Mouse (Mus musculus) heart, adult 2 months (tissue): ENCODE measurements around the gene Top3a. TPM values are rescaled to one million over a fixed set of nuclear protein-coding genes. Genes with fewer than 3 reads are reported as not detected.

Experiments used
- DNase-seq, 2 experiments: peaks; one replicate each; pipeline ENCODE4 v3.0.0; 2021
- H3K27ac ChIP-seq: fragments of 200-600 bp; 2 replicates; pipeline ENCODE4 v1.8.1; 2022
- H3K27me3 ChIP-seq: fragments of 200-500 bp; 2 replicates; pipeline ENCODE4 v1.6.1; 2012; ENCODE audit warnings: mild to moderate bottlenecking, low read length, inconsistent platforms, mixed read lengths; ENCODE audit not compliant: control insufficient read depth, insufficient read depth
- H3K36me3 ChIP-seq: fragments of 200-500 bp; 2 replicates; pipeline ENCODE4 v1.6.1; 2012; ENCODE audit warnings: low read length, inconsistent platforms; ENCODE audit not compliant: control insufficient read depth, insufficient read depth
- H3K4me1 ChIP-seq: fragments of 200-500 bp; 2 replicates; pipeline ENCODE4 v1.6.1; 2011; ENCODE audit warnings: low read length; ENCODE audit not compliant: control insufficient read depth, insufficient read depth
- H3K4me3 ChIP-seq: fragments of 200-600 bp; 2 replicates; pipeline ENCODE4 v1.8.1; 2022
- H3K79me2 ChIP-seq: fragments of 200-500 bp; replicated peaks from 2 replicates; pipeline ENCODE4 v1.6.1; 2012; ENCODE audit warnings: mild to moderate bottlenecking, inconsistent platforms, low read length, moderate library complexity, mixed read lengths; ENCODE audit not compliant: control insufficient read depth, insufficient read depth
- H3K9ac ChIP-seq: fragments of 200-500 bp; 2 replicates; pipeline ENCODE4 v1.6.1; 2012; ENCODE audit warnings: low read depth, mild to moderate bottlenecking, control low read depth, inconsistent platforms, low read length, mixed read lengths
- CTCF ChIP-seq: fragments of 200-600 bp; IDR thresholded peaks from 2 replicates; pipeline ENCODE4 v1.8.1; 2022; ENCODE audit warnings: antibody characterized with exemption, mild to moderate bottlenecking, moderate library complexity
- EP300 ChIP-seq: fragments of 200-500 bp; IDR thresholded peaks from 2 replicates; pipeline ENCODE4 v1.6.1; 2011; ENCODE audit warnings: low read depth, low read length, control low read depth; ENCODE audit not compliant: insufficient read depth
- POLR2A ChIP-seq: fragments of 200-500 bp; IDR thresholded peaks from 2 replicates; pipeline ENCODE4 v1.6.1; 2011; ENCODE audit warnings: mild to moderate bottlenecking, low read depth, low read length, control low read depth; ENCODE audit not compliant: insufficient read depth
- WGBS: fragments of 180-500 bp; shearing (Covaris S2); methylation state at CpG from one replicate; pipeline ENCODE4 v1.1.7; 2018; 5-methylcytosine and 5-hydroxymethylcytosine counted together
- intact Hi-C: fragments of 180-260 bp; cut with DNase I; formaldehyde crosslinking; loops from one replicate; pipeline ENCODE4 v1.15.1; 2025
- polyA plus RNA-seq: library from polyadenylated mRNA; depleted of rRNA; stranded (reverse); fragments of >200 nt; gene quantifications from 2 replicates; pipeline ENCODE4 v1.2.3, GENCODE M21; 2012
- total RNA-seq, 2 experiments: library from RNA; stranded (reverse); gene quantifications; 2 replicates each; pipeline ENCODE4 v1.2.3; 2021

Gene Top3a
- total and polyA plus RNA-seq, 3 experiments, result 3.4 to 4.6 (median 3.7) TPM

- Histone ChIP-seq H3K4me3 (no peak overlapping the region), H3K4me1 (no peaks in the 10 kb centered on the region; the same call in 1 of the 2 replicates), H3K9ac (no peak overlapping the region), H3K79me2 (peaks cover 4% of the 10 kb centered on the region; the same call in 1 of the 2 replicates), H3K36me3 (no peaks in the 10 kb centered on the region), H3K27ac (no peak overlapping the region), H3K27me3 (no peaks in the 10 kb centered on the region)
- 72% methylated on average over 2 of the region's 2 CpGs for WGBS
- no peak for DNase-seq
- TF ChIP-seq CTCF, result no peak
- TF ChIP-seq POLR2A, result no peak
- TF ChIP-seq EP300, result no peak
- intact Hi-C loops, result no loop called here
Measured at GRCm38 (mm10) chr11:60769322-60769721, 7.8 kb downstream of the Top3a start.

- Histone ChIP-seq H3K4me1 (no peaks in the 10 kb centered on the region; the same call in 1 of the 2 replicates), H3K9ac (no peak overlapping the region), H3K4me3 (no peak overlapping the region), H3K27me3 (no peaks in the 10 kb centered on the region), H3K36me3 (no peaks in the 10 kb centered on the region), H3K27ac (no peak overlapping the region), H3K79me2 (peaks cover 4% of the 10 kb centered on the region; the same call in 1 of the 2 replicates)
- DNase-seq, result no peak
- 69% methylated on average over 4 of the region's 4 CpGs for WGBS
- TF ChIP-seq POLR2A, result no peak
- peak; percentile 10; the same call in 1 of the 2 replicates for TF ChIP-seq CTCF
- TF ChIP-seq EP300, result no peak
- intact Hi-C loops, result no loop called here
Measured at GRCm38 (mm10) chr11:60766969-60767368, 10.2 kb downstream of the Top3a start.

GRCm38 (mm10) chr11:60761681-60762080 lies 15.5 kb downstream of the Top3a start:
- no peak for DNase-seq
- no peak overlapping the region for H3K27ac ChIP-seq
- no peaks in the 10 kb centered on the region for H3K4me1 ChIP-seq
- no peaks in the 10 kb centered on the region for H3K27me3 ChIP-seq
- intact Hi-C loops, result no loop called here
- no peak overlapping the region for H3K9ac ChIP-seq
- no peak overlapping the region for H3K4me3 ChIP-seq
- WGBS, result 87% methylated on average over 3 of the region's 3 CpGs
- H3K36me3 ChIP-seq, result no peaks in the 10 kb centered on the region
- H3K79me2 ChIP-seq, result 0 out of 2 replicates have a peak, but pooled peaks cover 1% of the 10 kb centered on the region
- no peak for TF ChIP-seq EP300
- no peak for TF ChIP-seq CTCF
- no peak for TF ChIP-seq POLR2A

GRCm38 (mm10) chr11:60755570-60755969 lies 21.6 kb downstream of the Top3a start:
- no peak for DNase-seq
- Histone ChIP-seq H3K79me2 (no peaks in the 10 kb centered on the region), H3K9ac (no peak overlapping the region), H3K36me3 (no peaks in the 10 kb centered on the region), H3K4me3 (no peak overlapping the region), H3K27ac (no peak overlapping the region), H3K4me1 (no peaks in the 10 kb centered on the region), H3K27me3 (no peaks in the 10 kb centered on the region)
- 95% methylated on average over 7 of the region's 7 CpGs for WGBS
- TF ChIP-seq CTCF (no peak), POLR2A (no peak), EP300 (no peak)
- intact Hi-C loops, result no loop called here

GRCm38 (mm10) chr11:60740321-60740720 lies 36.8 kb downstream of the Top3a start:
- TF ChIP-seq CTCF (no peak), EP300 (no peak), POLR2A (no peak)
- intact Hi-C loops, result no loop called here

GRCm38 (mm10) chr11:60737450-60737849 lies 39.7 kb downstream of the Top3a start:
- H3K4me1 ChIP-seq, result peaks cover 2% of the 10 kb centered on the region; the same call in 1 of the 2 replicates
- no peaks in the 10 kb centered on the region for H3K27me3 ChIP-seq
- H3K4me3 ChIP-seq, result no peak overlapping the region
- H3K27ac ChIP-seq, result no peak overlapping the region
- H3K9ac ChIP-seq, result no peak overlapping the region
- DNase-seq, result no peak
- no peaks in the 10 kb centered on the region for H3K36me3 ChIP-seq
- intact Hi-C loops, result no loop called here
- no peaks in the 10 kb centered on the region for H3K79me2 ChIP-seq
- TF ChIP-seq POLR2A (no peak), EP300 (no peak), CTCF (no peak)

More at GRCm38 (mm10) chr11:60740321-60740720, 36.8 kb downstream of the Top3a start:
- Histone ChIP-seq H3K27me3 (no peaks in the 10 kb centered on the region), H3K4me3 (no peak overlapping the region), H3K9ac (no peak overlapping the region), H3K27ac (no peak overlapping the region), H3K4me1 (peaks cover 2% of the 10 kb centered on the region; the same call in 1 of the 2 replicates), H3K36me3 (no peaks in the 10 kb centered on the region), H3K79me2 (no peaks in the 10 kb centered on the region)
- 84% methylated on average over 3 of the region's 3 CpGs for WGBS
- no peak for DNase-seq
